Mouse (Mus musculus) adrenal gland, adult (tissue): ENCODE measurements around the gene Zfp872.
"Not testable (repeated sequence)": the region's sequence is repeated elsewhere in the genome, so short reads cannot be mapped to it uniquely, and the experiment has no call there.

Experiments
- DNase-seq, 2 experiments: peaks; one replicate each; pipeline ENCODE4 v3.0.0; 2022 to 2023; ENCODE audit warnings: low spot score in 1 of 2; ENCODE audit not compliant: inconsistent age in 2 of 2

Zfp872 gene

GRCm38 (mm10) chr9:22188025-22188611 is at the start of gene Zfp872:
TSS of gene Zfp872 (plus strand) at chr9:22188090.
- DNase-seq = peak; percentile 78 to 89

- DNase-seq = peak in 1 of 2 experiments; percentile 74
Observed at GRCm38 (mm10) chr9:22138480-22138879, 49.4 kb upstream of the Zfp872 start.

- no peak for DNase-seq
Observed at GRCm38 (mm10) chr9:22139746-22140145, 48.1 kb upstream of the Zfp872 start.

GRCm38 (mm10) chr9:22143108-22144037 is 44.5 kb upstream of the Zfp872 start:
- peak; percentile 83 to 95 for DNase-seq

DNA sequence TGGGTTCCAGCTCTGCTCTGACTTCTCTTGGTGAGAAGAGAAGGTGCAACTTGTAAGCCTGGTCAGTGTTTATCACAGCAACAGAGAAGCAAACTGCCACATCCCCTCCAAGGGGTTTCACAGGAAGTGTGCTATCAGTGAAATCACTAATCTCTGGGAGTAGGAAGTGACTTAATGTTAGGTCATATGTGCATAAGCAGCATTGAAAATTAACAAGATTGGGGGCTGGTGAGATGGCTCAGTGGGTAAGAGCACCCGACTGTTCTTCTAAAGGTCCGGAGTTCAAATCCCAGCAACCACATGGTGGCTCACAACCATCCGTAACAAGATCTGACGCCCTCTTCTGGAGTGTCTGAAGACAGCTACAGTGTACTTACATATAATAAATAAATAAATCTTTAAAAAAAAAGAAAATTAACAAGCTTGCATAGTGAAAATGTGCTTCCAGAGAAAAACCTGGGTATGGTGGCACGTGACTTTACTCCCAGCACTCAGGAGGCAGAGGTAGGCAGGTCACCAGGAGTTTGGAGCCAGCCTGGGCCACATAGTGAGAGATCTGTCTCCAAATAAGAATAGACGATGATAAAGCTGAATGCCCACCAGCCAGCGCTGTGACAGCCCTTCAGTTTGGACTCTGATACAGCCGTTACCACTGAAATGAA is 43.5 kb upstream of the Zfp872 start:
- no peak for DNase-seq

- DNase-seq = no peak
Observed at GRCm38 (mm10) chr9:22149426-22150248, 38.3 kb upstream of the Zfp872 start.

- not testable (repeated sequence) for DNase-seq
Observed at GRCm38 (mm10) chr9:22150249-22150693, 37.6 kb upstream of the Zfp872 start.

DNA sequence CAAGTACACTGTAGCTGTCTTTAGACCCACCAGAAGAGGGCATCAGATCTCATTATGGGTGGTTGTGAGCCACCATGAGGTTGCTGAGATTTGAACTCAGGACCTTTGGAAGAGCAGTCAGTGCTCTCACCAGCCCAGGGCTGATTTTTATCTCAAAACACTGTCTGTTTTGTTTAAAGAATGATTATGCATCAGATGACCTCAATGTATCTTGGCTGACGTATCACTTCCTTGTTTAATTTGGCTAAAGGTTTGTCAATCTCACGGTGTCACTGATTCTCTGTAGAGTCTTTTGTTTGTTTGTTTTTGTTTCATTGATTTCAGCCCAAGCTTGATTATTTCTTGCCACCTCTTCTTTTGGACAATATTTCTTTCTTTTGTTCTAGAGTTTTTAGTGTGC is 36.9 kb upstream of the Zfp872 start:
- no peak for DNase-seq

GRCm38 (mm10) chr9:22153810-22154209 is 34.1 kb upstream of the Zfp872 start:
- no peak for DNase-seq

DNA sequence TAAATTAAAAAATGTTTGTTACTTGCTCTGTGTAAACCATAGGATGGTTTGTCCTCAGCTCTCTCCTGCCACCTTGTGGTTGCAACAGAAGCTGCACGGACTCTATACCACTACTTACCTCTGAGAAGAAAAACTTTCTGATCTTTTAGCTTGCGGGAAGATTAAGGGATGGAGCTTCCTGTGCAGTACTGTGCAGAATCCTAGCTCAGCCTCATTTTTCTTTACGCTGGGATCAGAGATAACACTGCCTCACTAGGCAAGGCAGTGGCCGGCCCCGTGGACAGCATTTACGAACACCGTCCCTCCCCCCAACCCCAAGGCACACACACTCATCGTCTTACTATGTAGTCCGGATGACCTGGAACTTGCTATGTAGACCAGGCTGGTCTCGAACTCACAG is 32.3 kb upstream of the Zfp872 start:
- DNase-seq = peak; percentile 68 to 91

DNA sequence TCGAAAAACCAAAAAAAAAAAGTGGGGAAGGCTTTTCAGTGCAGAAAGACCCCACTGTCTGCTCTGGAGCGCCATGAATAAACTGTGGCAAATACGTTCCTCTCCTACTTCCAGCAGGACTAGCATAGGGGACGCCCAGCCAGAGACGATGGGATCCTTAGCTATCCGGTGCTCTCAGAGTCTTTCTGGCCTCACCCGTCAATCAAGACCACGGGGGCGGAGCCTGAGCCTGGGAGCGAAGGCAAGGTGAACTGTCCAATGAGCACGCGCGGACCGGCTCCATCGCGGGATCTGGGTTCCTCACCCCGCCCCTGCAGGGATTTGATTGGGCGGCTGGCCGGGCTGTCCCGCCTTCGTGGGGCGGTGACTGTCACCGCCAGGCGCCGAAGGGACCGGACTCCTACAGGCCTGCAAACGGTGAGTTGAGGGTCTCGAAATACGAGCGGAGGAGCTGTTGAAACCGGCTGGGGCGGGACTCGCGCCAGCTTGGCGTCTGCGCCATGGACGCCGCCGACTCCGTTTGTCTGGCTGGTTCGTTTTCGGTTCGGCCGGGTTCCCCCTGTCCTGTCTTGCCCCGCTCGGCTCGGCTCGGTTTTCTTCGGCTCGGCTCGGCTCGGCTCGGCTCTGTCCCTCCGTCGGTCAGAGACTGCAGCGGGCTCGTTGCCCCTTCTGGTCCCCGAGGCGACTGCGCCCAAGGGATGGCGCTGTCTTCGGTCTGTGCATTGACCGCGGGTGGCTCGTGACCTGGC is 31.2 kb upstream of the Zfp872 start, which contains the start of gene Pigyl:
TSS of gene Pigyl (plus strand) at position 350 of the 749 bp plus-strand sequence.
- peak; percentile 99 for DNase-seq

- peak in 1 of 2 experiments; percentile 36 for DNase-seq
Observed at GRCm38 (mm10) chr9:22157516-22158265, 30.2 kb upstream of the Zfp872 start.

DNA sequence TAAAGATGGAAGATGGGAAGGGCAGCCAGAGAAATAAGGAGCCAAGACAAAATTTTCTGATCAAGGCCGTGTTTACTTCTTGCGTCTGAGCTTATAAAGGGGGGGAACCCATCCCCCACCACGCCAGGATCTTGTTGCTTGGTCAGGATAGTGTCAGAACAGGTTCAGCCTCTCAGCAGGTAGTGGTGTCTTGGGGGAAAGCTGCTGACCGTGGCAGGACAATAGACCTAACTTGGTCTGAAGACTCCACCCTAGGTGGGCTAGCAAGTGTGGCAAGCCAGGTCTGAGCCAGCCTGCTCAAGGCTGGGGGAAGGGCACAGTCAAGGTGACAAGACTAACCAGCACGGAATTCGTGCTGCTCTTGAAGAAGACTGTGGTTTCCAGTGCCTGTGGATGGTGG is 26.6 kb upstream of the Zfp872 start:
- no peak for DNase-seq

GRCm38 (mm10) chr9:22162305-22162704 is 25.6 kb upstream of the Zfp872 start:
- DNase-seq = no peak

DNA sequence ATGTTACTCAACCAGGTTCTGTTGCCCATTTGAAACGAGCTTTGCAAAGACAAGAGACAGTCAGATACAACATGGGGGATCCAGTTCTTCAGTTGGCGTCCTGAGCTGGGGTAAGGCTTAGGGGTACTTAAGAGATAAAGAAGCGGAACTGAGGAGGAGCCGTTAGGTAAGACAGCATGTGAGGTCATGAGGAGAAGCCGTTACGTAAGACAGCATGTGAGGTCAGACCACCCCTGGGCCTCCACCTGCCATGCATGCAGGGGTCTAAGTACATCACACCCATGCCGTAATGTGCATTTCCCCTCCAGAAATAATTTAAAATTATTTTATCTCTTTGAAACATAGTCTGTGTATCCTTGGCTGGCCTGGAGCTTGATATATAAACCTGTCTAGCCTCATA is 25.0 kb upstream of the Zfp872 start:
- no peak for DNase-seq

GRCm38 (mm10) chr9:22164711-22165668 is 22.9 kb upstream of the Zfp872 start:
- peak; percentile 65 to 85 for DNase-seq

DNA sequence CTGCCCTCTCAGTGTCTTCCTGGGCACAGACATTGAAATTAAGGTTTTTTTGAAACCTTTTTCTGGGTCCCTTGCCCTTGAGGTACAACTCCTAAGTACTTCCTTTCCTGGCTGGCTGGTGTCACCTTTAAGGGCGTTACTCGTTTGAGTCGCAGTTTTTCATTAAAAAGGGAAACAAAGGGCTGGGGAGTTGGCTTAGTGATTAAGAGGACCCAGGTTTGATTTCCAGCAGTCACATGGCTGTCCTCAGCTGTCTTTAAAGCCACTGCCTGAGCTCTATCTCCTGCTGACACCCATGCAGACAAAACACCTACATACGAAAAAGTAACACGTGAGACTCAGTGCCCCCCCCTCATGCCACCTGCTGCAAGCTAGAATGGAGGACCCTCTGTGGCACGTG is 21.9 kb upstream of the Zfp872 start:
- DNase-seq = no peak

GRCm38 (mm10) chr9:22166686-22167085 is 21.2 kb upstream of the Zfp872 start:
- no peak for DNase-seq
